In genomic region chr12:12232097-12232496, GRCm38 (mm10) we compare ENCODE assay signal across 24 mouse cellular contexts.
"Had no signal": no experiment of that assay in that cellular context is flagged by ENCODE, and none has a peak within 500 bp of the region (broad histone marks: within the 10 kb centered on the region; RNA-seq: fewer than 3 reads in every experiment).

No protein-coding gene starts in this region.

- H3K4me1 ChIP-seq: heart, embryonic 13.5 days; heart, embryonic 15.5 days; hindbrain, embryonic 15.5 days; kidney, embryonic 15.5 days; limb, embryonic 13.5 days; limb, embryonic 15.5 days; liver, embryonic 12.5 days had no signal

- H3K27ac ChIP-seq: heart, adult 2 months; heart, embryonic 13.5 days; heart, embryonic 15.5 days; hindbrain, embryonic 13.5 days; hindbrain, embryonic 15.5 days; hindbrain, postnatal 0 days; kidney, embryonic 15.5 days; kidney, postnatal 0 days; limb, embryonic 13.5 days; limb, embryonic 15.5 days; liver, embryonic 12.5 days; liver, embryonic 14.5 days had no signal

- DNase-seq: gastrocnemius, postnatal 14 days; gastrocnemius, postnatal 36 days; heart, adult 2 months; heart, postnatal 14 days; heart, postnatal 36 days; kidney, adult 11 months; kidney, adult 2 months; kidney, adult 9 months; kidney, postnatal 14 days; kidney, postnatal 36 days; layer of hippocampus, adult 9-11 months; layer of hippocampus, postnatal 36 days; left cerebral cortex, postnatal 4 days had no signal

- H3K4me3 ChIP-seq: heart, adult 2 months; heart, embryonic 13.5 days; heart, embryonic 15.5 days; hindbrain, embryonic 13.5 days; hindbrain, embryonic 15.5 days; kidney, embryonic 15.5 days; limb, embryonic 13.5 days; limb, embryonic 15.5 days; liver, embryonic 12.5 days had no signal
